Mouse (Mus musculus): ENCODE measurements at regions not wholly inside any gene's neighbourhood (a gene's known extent, or its start where the extent isn't known, plus 50 kb on each side); places are given as distances from the start of the nearest gene placed in this dataset.
"Not testable (repeated sequence)": the region's sequence is repeated elsewhere in the genome, so short reads cannot be mapped to it uniquely, and the experiment has no call there.

DNA sequence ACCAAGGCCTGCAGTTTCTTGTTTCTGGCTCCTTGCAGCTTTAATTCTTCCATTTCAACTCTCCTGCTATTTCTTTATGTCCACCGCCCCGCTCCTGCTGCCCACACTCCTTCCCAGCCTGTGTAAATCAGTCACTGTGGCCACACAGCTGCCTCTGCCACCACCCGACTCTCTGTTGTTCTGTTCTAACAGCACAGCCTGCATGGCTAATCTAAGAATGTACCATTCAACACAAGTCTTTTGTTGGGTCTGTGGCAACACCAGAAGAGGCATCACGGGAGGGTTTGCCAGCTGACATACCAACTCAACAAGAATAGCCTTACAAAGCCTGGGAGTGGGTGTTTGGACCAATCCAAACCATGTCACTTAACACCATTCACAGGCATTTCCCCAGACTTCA is 264.9 kb upstream of the Pum3 start:
- intact Hi-C loops (cut with DNase I; ENCODE audit: low total_unique reads) = no loop called here
- no peak for DNase-seq

DNA sequence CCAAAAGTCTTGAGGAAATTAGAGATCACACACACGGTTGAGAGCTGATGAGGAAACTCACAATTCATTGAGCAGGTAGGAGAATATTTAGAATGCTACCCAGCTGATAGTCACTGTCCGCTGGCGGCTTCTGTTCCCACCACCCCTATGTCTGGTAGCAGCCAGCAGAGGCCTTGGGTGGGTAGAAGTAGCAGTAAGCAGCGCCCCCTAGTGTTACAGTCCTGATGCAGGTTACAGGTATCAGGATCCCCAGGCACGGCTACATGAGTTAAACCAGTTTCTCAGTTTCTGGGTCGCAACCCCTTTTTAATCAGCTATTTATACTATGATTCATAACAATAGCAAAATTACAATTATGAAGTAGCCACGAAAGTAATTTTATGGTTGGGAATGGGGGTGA is 264.1 kb upstream of the Pum3 start:
- DNase-seq = no peak
- intact Hi-C loops (cut with DNase I; ENCODE audit: low total_unique reads) = no loop called here

DNA sequence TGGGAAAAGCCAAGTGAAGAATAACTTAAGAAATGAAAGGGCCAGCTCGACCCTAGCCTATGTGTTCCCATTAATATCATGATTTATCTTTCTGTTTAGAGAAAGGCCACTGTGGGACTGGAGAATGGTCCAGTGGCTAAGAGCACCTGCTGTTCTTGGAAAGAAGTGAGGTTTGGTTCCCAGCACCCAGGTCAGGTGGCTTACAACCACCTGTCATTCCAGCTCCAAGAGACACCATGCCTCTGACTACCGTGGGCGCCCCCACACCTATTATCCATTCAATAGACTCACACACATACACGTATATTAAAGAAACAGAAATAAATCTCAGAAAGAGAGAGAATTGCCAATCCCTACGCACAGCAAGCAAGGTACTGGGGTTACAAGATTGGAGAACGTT is 263.3 kb upstream of the Pum3 start:
- DNase-seq = no peak
- intact Hi-C loops (cut with DNase I; ENCODE audit: low total_unique reads) = no loop called here

DNA sequence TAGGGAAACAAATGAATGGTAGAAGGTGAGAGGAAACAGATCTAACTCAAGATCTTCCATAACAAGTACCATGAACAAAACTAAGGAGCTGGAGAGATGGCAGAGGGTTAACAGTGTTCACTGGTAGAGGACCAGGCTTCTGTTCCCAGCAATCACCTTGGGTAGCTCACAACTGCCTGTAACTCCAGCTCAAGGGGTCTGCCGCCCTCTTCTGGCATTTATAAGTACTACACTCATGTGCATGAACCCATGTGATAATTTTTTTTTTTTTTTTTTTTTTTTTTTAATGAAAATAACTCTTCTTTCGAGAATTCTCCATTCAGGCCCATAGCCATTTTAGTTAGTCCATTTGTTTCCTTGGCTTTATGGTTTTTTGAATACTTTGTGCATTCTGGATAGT is 253.8 kb upstream of the Pum3 start:
- intact Hi-C loops (cut with DNase I; ENCODE audit: low total_unique reads) = no loop called here
- no peak for DNase-seq

DNA sequence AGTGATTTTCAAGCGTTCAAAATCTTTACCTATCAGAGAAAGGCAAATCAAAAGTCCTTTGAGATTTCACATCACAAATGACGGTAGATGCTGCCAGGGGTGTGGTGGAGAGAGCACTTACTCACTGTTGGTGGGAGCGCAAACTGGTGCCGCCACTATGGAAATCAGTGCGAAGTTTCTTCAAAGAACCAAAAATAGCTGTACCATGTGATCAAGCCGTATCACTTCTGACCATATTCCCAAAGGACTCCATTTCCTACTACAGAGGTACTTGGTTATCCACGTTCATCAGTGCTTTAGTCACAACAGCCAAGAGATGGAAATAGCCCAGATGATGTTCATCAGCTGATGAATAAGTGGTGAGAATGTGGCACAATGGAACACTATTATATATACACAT is 249.8 kb upstream of the Pum3 start:
- intact Hi-C loops (cut with DNase I; ENCODE audit: low total_unique reads) = no loop called here
- no peak for DNase-seq

DNA sequence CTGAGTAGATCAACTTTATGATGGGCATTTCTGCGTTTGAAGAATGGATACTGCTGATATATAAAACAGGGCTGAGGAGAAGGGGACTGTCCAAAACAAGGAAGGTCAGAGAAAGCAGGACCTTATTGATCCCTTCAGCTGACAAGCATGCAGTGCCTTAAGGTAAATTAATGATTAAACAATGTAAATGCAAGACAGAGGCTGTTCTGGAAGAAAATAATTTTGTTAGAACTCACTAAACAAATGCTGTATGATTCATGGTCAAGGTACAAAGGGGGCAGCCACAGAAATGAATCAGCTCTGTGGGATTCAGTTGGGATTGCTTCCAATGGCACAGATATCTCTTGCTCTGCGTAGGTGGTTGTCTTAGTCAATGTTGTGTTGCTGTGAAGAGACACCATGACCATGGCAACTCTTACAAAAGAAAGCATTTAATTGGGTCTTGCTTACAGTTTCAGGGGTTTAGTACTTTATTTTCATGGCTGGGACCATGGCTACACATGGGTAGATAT is 243.1 kb upstream of the Pum3 start:
- intact Hi-C loops (cut with DNase I; ENCODE audit: low total_unique reads) = no loop called here

DNA sequence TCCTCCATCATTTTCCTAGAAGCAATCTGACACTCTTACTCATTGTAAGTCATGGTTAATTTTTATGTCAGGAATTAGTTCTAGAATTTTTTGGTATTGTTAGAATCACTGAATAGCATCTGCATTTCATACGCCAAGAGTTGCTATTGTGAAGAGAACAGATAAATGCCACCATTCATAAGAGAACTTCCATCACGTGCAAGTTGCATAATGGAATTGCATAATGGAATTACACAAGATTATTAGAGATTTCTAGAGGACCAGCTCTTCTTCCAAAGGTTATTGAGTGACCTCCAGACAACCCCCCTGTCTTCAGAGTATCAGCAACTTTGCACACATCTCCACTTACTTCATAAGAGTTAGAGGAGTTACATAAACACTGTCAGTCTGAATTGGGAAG is 233.7 kb upstream of the Pum3 start:
- intact Hi-C loops (cut with DNase I; ENCODE audit: low total_unique reads) = no loop called here
- DNase-seq = no peak

More for the DNA sequence above, 243.1 kb upstream of the Pum3 start:
- no peak for DNase-seq

DNA sequence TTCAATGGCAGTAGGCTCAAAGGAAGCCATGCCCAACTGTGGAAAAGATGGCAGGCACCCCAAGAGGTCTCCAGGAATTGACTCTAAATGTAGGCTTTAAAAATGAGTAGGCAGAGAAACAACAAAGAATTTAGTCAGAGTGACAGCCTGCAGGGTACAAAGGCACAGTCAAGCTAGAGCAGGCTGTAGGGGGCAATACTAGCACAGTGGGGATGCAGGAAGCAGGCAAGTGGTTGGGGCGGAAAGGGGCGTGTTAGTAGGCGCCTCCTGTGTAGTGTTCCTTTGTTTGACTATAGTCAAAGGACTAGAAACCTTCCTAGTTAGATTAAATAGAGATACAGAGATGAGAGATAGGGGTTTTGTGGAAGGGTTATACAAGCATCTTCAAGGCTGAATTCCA is 211.4 kb upstream of the Pum3 start:
- DNase-seq = no peak
- intact Hi-C loops (cut with DNase I; ENCODE audit: low total_unique reads) = no loop called here

DNA sequence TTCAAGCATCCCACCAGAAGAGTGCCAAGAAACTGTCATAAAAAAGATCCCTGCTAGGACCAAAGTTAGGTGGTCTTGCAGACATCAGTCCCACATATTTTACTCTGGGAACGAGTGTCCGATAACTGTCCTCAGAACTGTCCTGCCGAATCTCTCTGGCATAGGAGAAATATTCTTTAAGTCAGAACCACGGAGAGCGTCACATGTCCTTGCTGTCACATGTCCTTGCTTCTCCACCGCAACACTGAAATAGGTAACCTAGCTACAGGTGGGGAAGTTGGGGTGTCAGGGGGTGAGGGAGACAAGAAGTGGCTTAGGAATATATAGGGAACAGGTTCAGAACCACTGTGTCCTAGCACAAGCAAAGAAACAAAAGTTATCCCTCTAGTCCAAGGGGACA is 203.5 kb upstream of the Pum3 start:
- DNase-seq = no peak
- intact Hi-C loops (cut with DNase I; ENCODE audit: low total_unique reads) = no loop called here

DNA sequence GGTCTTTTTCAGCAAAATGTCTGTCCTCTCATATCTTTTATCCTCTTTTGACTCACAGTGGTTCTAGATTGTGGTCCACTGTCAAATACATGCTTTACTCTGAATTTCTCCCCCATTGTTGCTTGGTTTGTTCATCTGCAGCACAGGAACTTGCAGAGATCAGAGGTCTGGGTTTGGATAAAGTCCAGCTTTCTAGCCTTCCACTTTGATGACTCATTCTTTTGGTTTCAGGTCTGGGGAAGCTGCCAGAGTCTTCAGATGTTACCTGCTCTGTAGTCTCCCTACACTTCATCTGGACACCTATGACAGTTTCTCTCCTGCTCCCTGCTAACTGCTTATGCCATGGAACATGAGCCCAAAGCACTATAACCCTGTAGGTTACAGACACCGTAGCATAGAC is 198.0 kb upstream of the Pum3 start:
- intact Hi-C loops (cut with DNase I; ENCODE audit: low total_unique reads) = no loop called here

DNA sequence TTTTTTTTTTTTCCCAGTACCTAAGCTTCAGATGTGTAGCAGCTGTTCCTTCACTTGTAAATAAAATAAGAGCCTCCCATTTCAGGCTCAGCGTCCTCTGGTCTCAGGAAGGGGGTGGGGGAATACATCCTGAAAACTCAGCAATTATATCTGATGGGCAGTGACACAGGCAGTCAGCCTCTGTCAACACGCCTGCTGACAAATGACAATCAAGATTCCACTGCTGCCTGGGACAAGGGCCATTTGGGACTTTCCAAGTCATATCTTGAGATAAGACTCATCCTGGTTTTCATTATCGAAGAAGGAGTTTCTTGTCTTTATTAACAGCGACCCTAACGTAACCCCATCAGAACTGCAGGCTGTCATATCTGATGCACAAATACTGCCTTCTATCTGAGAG is 187.9 kb upstream of the Pum3 start:
- DNase-seq = no peak
- intact Hi-C loops (cut with DNase I; ENCODE audit: low total_unique reads) = no loop called here

More for the DNA sequence above, 198.0 kb upstream of the Pum3 start:
- no peak for DNase-seq

DNA sequence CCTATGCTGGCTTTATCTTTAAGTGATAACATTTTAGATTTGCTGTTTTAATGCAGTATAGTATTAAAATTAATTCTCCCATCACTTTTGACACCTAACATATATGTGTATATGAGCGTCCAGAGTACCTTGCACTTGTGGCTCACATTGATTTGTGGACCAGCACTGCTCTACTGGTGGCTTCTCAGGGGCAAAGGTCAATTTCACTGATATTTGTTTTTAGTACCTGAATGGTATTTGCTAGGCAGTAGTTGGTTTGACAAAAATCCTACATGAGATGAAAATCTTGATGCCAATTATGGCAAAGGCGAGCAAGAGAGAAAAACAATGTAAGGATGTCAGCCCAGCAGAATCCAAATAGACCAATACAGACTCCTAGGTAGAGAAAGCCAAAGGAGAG is 177.3 kb upstream of the Pum3 start:
- intact Hi-C loops (cut with DNase I; ENCODE audit: low total_unique reads) = no loop called here
- no peak for DNase-seq

DNA sequence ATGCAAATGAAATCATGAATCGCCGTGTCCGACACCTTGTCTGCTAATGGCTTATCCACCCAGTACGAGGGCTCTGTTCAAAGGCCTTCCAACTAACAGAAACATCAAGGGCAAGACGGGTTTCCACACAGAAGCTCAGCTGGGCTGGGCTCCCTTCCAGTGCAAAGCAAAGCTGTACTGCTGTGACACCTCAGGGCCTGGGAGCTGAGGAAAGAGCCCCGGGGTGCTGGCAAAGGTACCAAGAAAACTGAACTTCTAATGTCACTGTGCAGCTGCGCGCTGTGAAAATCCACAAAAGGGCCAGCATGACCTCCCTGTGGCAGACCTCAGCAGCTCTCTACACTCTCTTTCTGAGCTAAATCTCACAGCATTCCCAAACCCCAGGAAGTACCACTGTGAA is 173.7 kb upstream of the Pum3 start:
- intact Hi-C loops (cut with DNase I; ENCODE audit: low total_unique reads) = no loop called here
- no peak for DNase-seq

DNA sequence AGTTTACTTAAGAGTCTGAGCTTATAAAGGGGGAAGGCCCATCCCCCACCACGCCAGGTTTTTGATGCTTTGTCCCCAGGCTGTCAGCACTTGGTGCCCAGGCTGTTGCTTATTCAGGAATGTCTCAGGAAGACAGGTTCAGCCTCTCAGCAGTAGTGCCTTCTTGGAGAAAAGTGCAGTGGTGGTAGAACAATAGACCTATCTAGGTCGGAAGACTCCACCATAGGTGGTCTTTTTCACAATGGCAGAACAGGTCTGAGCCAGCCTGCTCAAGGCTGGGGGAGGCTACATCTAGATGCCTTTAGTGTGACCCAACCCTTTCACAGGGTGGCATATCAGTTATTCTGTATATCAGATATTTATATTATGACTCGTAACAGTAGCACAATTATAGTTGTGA is 171.9 kb upstream of the Pum3 start:
- intact Hi-C loops (cut with DNase I; ENCODE audit: low total_unique reads) = no loop called here
- DNase-seq = no peak

DNA sequence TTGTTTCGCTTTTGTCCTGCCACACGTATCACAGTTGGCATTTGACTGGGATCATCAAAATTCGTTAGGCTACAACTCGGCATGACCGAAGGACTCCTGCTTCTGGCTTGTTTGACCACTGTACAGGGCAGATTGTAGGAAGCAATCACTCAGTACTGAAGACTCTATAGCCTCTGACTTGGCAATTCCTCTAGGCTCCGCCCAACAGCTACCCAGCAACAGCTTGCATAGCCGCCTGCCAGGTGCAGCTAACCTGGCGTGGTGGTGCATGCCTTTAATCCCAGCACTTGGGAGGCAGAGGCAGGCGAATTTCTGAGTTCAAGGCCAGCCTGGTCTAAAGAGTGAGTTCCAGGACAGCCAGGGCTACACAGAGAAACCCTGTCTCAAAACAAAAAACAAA is 170.8 kb upstream of the Pum3 start:
- DNase-seq; intact Hi-C loops (cut with DNase I; ENCODE audit: low total_unique reads): not testable (repeated sequence)

DNA sequence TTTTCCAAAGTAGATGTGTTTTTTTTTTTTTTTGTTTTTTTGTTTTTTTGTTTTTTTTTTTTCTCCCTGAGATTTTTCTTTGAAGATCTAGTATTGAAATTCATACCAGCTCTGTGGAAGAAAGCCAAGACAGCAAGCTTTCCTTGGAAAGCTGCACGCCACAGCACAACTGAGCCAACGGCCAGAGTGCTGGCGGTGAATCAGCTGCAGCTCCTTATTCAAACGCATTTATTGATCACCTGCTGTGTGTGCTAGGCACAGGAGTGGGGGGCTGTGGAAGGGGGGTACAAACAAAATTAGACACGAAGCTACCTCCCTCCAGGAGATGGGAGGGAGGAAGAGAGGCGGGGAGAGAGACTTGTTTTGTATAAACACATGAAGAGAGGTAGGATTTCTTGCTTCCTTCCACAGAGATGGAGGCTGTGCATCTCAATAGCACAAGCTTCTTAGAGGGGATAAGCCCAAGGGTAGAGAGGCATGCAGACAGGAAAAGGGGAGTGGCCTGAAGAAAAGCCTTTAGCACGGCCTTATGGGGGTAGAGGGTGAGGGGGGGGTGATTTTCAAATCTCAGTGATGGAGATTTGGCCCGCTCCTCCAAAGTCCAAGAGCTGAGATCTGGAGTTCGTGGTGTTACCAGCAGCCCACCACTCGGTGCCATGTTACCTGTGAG is 170.1 kb upstream of the Pum3 start:
- DNase-seq = no peak
- intact Hi-C loops (cut with DNase I; ENCODE audit: low total_unique reads) = no loop called here

DNA sequence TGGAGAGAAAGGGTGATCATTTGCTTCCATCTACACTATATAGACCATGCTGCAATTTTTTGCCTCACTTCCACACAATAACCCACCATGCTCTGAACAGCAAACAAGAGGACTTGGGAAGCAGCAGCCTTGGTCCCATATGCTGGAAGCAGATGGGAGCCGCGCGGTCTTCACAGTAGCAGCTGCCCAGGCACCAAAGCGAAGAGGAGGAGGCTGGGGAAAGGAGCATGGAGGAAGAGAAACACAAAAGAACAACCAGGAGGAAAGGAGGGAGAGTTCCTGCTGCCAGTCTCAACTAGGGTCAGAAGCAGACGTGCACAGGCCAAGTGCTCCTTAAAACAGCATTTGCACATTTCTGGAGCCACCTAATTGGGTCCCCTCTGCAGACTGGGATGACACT is 168.7 kb upstream of the Pum3 start:
- intact Hi-C loops (cut with DNase I; ENCODE audit: low total_unique reads) = no loop called here
- DNase-seq = no peak

DNA sequence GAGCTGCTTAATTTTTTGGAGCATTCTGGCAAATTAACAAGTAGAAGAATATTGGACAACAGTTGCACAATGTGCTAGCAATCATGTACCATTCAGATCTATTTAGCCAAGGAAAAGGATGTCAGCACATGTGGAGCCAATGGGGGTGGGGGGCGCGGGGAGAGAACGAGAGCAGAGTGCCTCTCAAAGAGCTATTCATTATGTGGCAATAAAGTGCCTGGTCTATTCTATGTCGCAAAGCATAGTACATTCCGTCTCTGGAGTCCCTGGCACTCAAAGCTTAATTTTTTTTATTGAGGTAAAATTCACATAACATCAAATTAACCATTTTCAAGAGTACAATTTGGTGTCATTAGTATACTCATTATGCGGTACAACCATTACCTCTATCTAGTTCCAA is 155.9 kb upstream of the Pum3 start:
- DNase-seq = no peak
- intact Hi-C loops (cut with DNase I; ENCODE audit: low total_unique reads) = no loop called here

DNA sequence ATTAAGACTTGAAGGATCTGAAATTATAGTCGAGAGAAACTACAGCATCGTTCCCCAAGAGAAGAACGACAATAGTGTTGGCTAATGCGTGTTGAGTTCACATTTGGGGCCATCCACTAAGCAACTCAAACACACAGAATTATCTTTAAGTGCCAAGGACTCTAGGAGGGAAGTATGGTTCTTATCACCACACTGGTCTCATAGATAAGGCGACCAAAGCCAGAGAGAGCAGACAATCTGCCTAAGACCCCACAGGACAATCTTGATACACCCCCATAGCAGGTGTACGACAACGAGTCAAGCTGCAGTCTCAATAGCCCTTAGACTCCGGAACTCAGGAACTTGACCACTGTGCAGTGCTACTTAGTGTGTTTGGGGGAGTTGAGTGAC is 152.5 kb upstream of the Pum3 start:
- intact Hi-C loops (cut with DNase I; ENCODE audit: low total_unique reads) = no loop called here
- no peak for DNase-seq

DNA sequence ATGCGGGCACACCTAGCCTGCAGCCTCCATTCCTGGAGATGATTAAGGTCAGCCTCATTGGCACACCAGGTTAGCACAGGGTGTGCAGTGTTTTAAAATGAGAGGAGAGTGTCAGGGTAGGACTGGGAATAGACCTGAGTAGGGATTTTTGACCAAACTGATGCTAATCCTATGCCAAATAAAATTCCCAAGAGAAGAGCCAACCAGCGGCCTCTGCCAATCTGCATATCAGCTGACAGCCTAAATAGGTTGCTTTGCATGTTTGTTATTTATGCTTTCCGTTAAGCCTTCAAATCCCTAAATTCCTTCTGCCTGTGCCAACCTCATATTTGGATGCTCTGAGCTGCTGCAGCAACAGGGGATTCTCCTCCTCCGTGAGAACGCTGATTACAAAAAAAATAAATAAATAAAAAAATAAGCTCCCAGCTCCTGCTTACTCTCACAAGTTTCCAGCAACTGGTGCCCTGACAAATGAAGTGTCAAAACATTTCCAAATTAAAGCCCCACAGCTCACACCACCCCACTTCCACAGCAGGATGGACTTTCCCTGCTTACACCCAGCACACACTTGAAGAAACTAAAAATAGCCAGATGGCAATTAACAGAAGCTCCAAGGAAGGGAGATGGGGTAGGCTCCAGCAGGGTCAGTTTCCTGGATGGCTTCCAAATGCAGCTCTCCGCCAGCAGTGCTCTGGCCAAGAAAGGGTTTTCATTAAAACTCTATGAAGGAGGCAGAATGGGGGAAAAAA is 151.9 kb upstream of the Pum3 start:
- no peak for DNase-seq
- intact Hi-C loops (cut with DNase I; ENCODE audit: low total_unique reads) = no loop called here

DNA sequence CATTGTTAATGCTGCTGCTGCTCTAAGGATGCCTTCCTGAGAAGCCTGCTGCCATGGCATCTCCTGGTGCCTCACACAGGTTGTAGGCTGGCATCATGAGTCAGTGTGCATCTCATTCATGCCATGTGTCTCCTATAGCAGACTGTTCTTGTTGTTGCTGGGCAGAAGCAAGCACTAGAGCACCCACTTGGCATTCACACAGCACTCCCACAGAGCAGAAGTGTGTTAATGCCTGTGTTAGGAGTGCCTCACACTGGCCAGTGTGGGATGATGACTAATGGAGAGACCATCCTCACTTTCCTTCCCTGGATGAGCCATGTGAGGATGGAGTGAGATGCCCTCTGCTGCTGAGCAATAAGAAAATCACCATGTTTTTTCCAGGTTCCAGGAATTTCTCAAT is 146.9 kb upstream of the Pum3 start:
- no peak for DNase-seq
- intact Hi-C loops (cut with DNase I; ENCODE audit: low total_unique reads) = no loop called here
